8 mouse cellular contexts compared by ENCODE assay signal in the genomic region with DNA sequence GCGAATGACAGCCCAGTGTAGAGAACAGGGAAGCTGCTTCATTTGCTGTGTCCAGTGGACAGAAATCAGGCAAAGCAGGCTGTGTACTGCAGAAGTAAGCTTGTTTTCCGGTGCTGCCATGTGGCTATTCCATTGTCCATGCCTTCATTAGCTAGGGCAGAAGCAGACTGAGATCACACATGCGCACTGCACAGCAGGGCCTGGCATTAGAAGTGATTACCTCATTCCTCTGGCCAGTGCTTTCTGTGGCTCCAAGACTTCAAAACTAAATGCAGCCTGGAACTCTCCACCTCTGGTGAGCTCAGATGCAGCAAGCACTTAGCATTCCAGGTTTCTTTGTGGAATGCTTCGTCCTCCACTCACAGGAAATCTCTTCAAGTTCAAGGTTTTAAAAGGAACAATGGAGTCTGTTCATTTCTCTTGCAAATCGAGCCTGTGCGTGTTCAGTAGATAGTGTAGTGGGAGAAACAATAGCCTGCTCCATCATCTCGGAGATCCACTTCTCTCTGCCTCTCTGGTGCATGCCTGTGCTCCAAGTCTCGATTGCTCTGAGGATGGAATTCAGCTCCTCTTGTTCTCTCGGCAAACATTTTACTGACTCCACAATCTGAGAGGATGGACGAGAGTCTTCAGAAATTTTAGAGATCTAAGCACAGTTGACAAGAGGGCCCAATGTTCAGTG.
DNase-seq lines count a peak whose midpoint lies in the region; ATAC-seq lines count a peak whose summit lies in the region.

No protein-coding gene starts in this region.

- 75% methylated on average over 10 of the region's 10 CpGs for WGBS in limb, embryonic 11.5 days

- no peaks in the 10 kb centered on the region for H3K36me3 ChIP-seq in limb, embryonic 11.5 days (ENCODE audit: control insufficient read depth, insufficient read depth, low read length)

- no peaks in the 10 kb centered on the region for H3K9me3 ChIP-seq in limb, embryonic 11.5 days (ENCODE audit: control insufficient read depth, low read length)

- H3K4me2 ChIP-seq in limb, embryonic 11.5 days (ENCODE audit: low read depth, severe bottlenecking): no peak overlapping the region

- H3K27ac ChIP-seq in limb, embryonic 11.5 days (replicated peaks; ENCODE audit: low read depth, low read length): no peak overlapping the region

- no peak overlapping the region for H3K9ac ChIP-seq in limb, embryonic 11.5 days (ENCODE audit: low read length)

- no peaks in the 10 kb centered on the region for H3K27me3 ChIP-seq in limb, embryonic 11.5 days (ENCODE audit: control insufficient read depth, insufficient read depth, low read length)

- ATAC-seq in cerebellum, adult (ENCODE audit: insufficient number of reproducible peaks, low FRiP score, low TSS enrichment): 0 out of 2 replicates have a peak, but pooled peaks have one; percentile 31
- ATAC-seq in limb, embryonic 11.5 days (ENCODE audit: insufficient number of reproducible peaks, low FRiP score, low TSS enrichment, low read depth): no peak
- no peak for ATAC-seq in monocyte, adult 5-6 weeks (replicated peaks; ENCODE audit: insufficient number of reproducible peaks, low FRiP score, low TSS enrichment, poor library complexity, severe bottlenecking)

- no peak overlapping the region for H3K4me3 ChIP-seq in limb, embryonic 11.5 days (ENCODE audit: low read depth, low read length)

- intact Hi-C loops in gastrocnemius, postnatal 14 days (cut with DNase I; ENCODE audit: low total_unique reads): no loop called here

- DNase-seq in cerebellum, adult 8-10 months: no peak
- peak; percentile 85 for DNase-seq in brain, adult 2 months (ENCODE audit: low read depth, low spot score)
- peak; percentile 43 for DNase-seq in gastrocnemius, postnatal 14 days
- peak; percentile 26 for DNase-seq in limb, embryonic 11.5 days (ENCODE audit: low spot score)
- DNase-seq in spleen, adult 18-20 months: no peak
- no peak for DNase-seq in kidney, adult 9 months

- no peaks in the 10 kb centered on the region; the same call in 1 of the 2 replicates for H3K4me1 ChIP-seq in limb, embryonic 11.5 days (ENCODE audit: control insufficient read depth, insufficient read depth, low read length)

Comparison
In these comparisons a context has a peak if more than half of its experiments do, and no peak if none do; other contexts are left out.
1. DNase-seq: peak in brain, adult 2 months (single experiment), gastrocnemius, postnatal 14 days (single experiment) and limb, embryonic 11.5 days (single experiment); none in cerebellum, adult 8-10 months (single experiment), spleen, adult 18-20 months (0 of 2) and kidney, adult 9 months (single experiment).